In genomic region chr1:64927437-64928274, GRCm38 (mm10) we compare ENCODE assay signal across 16 mouse cellular contexts. TPM values are rescaled to one million over a fixed set of nuclear protein-coding genes. Genes with fewer than 3 reads are reported as not detected.
A peak's percentile ranks its signal among the peaks of the same experiment; 100 is the strongest.
DNase-seq lines count a peak whose midpoint lies in the region; ATAC-seq and TF ChIP-seq lines count a peak whose summit lies in the region.
"Had no signal": no experiment of that assay in that cellular context is flagged by ENCODE, and none has a peak within 500 bp of the region (broad histone marks: within the 10 kb centered on the region; RNA-seq: fewer than 3 reads in every experiment).

No protein-coding gene starts in this region.

- H3K9ac ChIP-seq in forebrain, postnatal 0 days: no peak overlapping the region
- H3K9ac ChIP-seq: kidney, embryonic 15.5 days; midbrain, embryonic 12.5 days; neural tube, embryonic 15.5 days had no signal

- H3K27ac ChIP-seq in thymus, adult 2 months (ENCODE audit: control insufficient read depth, insufficient read depth, low read length): no peak overlapping the region
- H3K27ac ChIP-seq in forebrain, postnatal 0 days (ENCODE audit: low read depth, low read length): no peak overlapping the region
- H3K27ac ChIP-seq: hindbrain, embryonic 10.5 days; kidney, embryonic 15.5 days; midbrain, embryonic 12.5 days; neural tube, embryonic 15.5 days had no signal

- ATAC-seq in megakaryocyte progenitor cell, adult 5-6 weeks (replicated peaks; ENCODE audit: poor library complexity): peak; percentile 72
- no peak for ATAC-seq in forebrain, postnatal 0 days

- WGBS in thymus, adult 2 months: 75% methylated on average over 15 of the region's 15 CpGs
- WGBS in forebrain, postnatal 0 days: 87% methylated on average over 15 of the region's 15 CpGs

- H3K4me3 ChIP-seq in thymus, adult 2 months (ENCODE audit: control insufficient read depth, insufficient read depth, low read length): no peak overlapping the region
- no peak overlapping the region for H3K4me3 ChIP-seq in forebrain, postnatal 0 days (ENCODE audit: low read depth, low read length)
- H3K4me3 ChIP-seq: hindbrain, embryonic 10.5 days; kidney, embryonic 15.5 days; midbrain, embryonic 12.5 days; neural tube, embryonic 15.5 days had no signal

- H3K9me3 ChIP-seq in forebrain, postnatal 0 days (ENCODE audit: low read length): no peaks in the 10 kb centered on the region
- H3K9me3 ChIP-seq: hindbrain, embryonic 10.5 days; kidney, embryonic 15.5 days; midbrain, embryonic 12.5 days; neural tube, embryonic 15.5 days had no signal

- no peak for TF ChIP-seq CTCF in thymus, adult 2 months (IDR thresholded peaks at IDR 0.05; ENCODE audit: borderline replicate concordance, control insufficient read depth, extremely low read depth, insufficient read depth, low read length, poor library complexity)
- no peak for TF ChIP-seq CTCF in forebrain, postnatal 0 days (IDR thresholded peaks at IDR 0.05; ENCODE audit: low read depth)

- no peaks in the 10 kb centered on the region for H3K27me3 ChIP-seq in thymus, adult 2 months (ENCODE audit: control insufficient read depth, insufficient read depth, low read length)
- no peaks in the 10 kb centered on the region for H3K27me3 ChIP-seq in forebrain, postnatal 0 days (ENCODE audit: insufficient read depth, low read length)
- H3K27me3 ChIP-seq: kidney, embryonic 15.5 days; midbrain, embryonic 12.5 days; neural tube, embryonic 15.5 days had no signal

- TF ChIP-seq POLR2A in thymus, adult 2 months (IDR thresholded peaks at IDR 0.05; ENCODE audit: control insufficient read depth, extremely low read depth, insufficient read depth, low read length, poor library complexity): no peak

- no peak overlapping the region for H3K4me2 ChIP-seq in forebrain, postnatal 0 days (ENCODE audit: low read depth)
- H3K4me2 ChIP-seq: kidney, embryonic 15.5 days; midbrain, embryonic 12.5 days; neural tube, embryonic 15.5 days had no signal

- peak; percentile 91 for DNase-seq in heart, adult 11 months
- DNase-seq in heart, postnatal 4 days: no peak
- peak; percentile 3 for DNase-seq in thymus, adult 2 months
- no peak for DNase-seq in thymus, postnatal 14 days
- no peak for DNase-seq in thymus, postnatal 0 days (ENCODE audit: low spot score)
- DNase-seq in forebrain, postnatal 0 days: no peak
- no peak for DNase-seq in left cerebral cortex, adult 18-20 months (ENCODE audit: low spot score in 2 of 2)
- DNase-seq: adrenal gland, postnatal 10 days; cerebellum, postnatal 25 days; gastrocnemius, postnatal 10 days; thymus, postnatal 25 days had no signal

- no peaks in the 10 kb centered on the region for H3K4me1 ChIP-seq in thymus, adult 2 months (replicated peaks; ENCODE audit: control insufficient read depth, insufficient read depth, low read length)
- H3K4me1 ChIP-seq in forebrain, postnatal 0 days (ENCODE audit: insufficient read depth): no peaks in the 10 kb centered on the region
- H3K4me1 ChIP-seq: kidney, embryonic 15.5 days had no signal

- H3K36me3 ChIP-seq in thymus, adult 2 months (ENCODE audit: control insufficient read depth, insufficient read depth, low read length): no peaks in the 10 kb centered on the region
- H3K36me3 ChIP-seq in forebrain, postnatal 0 days (ENCODE audit: insufficient read depth): no peaks in the 10 kb centered on the region
- H3K36me3 ChIP-seq: hindbrain, embryonic 10.5 days; midbrain, embryonic 12.5 days; neural tube, embryonic 15.5 days had no signal

RNA-seq across cellular contexts. Expression of gene Plekhm3, which starts 29.0 kb away (rescaled TPM):
- 10 to 100 TPM in 1 of 2 experiments, 1 to 10 TPM in 1; 8.3 to 10.2 TPM for total RNA-seq in heart, postnatal 4 days (2021)
- 4.4 and 4.8 TPM in 2 replicates for polyA plus RNA-seq in thymus, adult 2 months (2012; rRNA removed)
- total RNA-seq in megakaryocyte progenitor cell, adult 5-6 weeks (2015): 8.2 and 9.2 TPM in 2 replicates
- total RNA-seq in megakaryocyte progenitor cell, adult 5-6 weeks (2017): 3.3 and 3.5 TPM in 2 replicates
- polyA plus RNA-seq in thymus, postnatal 0 days (2015; fragmentation: Nextera tagmentation; extraction: Ambion mirVana): 2.9 and 5.2 TPM in 2 replicates
- 9.9 and 13.2 TPM in 2 replicates for total RNA-seq in forebrain, postnatal 0 days (2014; rRNA removed)
- 2.5 and 5.3 TPM in 2 replicates for polyA plus RNA-seq in forebrain, postnatal 0 days (2015; fragmentation: Nextera tagmentation; extraction: Ambion mirVana)
- 10 to 100 TPM; 40.0 to 40.9 TPM for total RNA-seq in left cerebral cortex, adult 18-20 months (2021)

Comparison
In these comparisons a context has a peak if more than half of its experiments do, and no peak if none do; other contexts are left out.
1. DNase-seq: peak in heart, adult 11 months (single experiment) and thymus, adult 2 months (single experiment); none in heart, postnatal 4 days (single experiment), thymus, postnatal 14 days (single experiment), thymus, postnatal 0 days (single experiment), forebrain, postnatal 0 days (single experiment) and left cerebral cortex, adult 18-20 months (0 of 2).